Mouse (Mus musculus): Measurements from ENCODE around the gene Clpx.

DNA sequence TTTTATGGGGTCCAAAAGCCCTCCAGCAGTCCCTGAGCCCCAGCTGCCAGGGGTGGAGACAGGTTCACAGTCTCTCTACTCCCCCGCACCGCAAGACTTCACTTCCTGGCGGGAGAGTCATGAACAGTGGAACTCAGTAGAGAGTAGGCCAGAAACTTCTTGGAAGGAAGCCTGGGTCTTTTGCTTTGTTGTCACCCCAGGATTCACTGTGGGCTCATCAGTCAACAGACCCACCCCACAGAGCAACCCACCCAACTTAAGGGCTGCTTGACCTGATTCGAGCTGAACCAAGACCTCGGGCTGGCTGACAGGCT lies 45.7 kb upstream of the Clpx start:
- TF ChIP-seq POLR2A (IDR thresholded peaks at IDR 0.05; ENCODE audit: low read depth, low read length) (no peak), MAZ (IDR thresholded peaks at IDR 0.05; ENCODE audit: low read depth, low read length) (no peak), ZNF384 (IDR thresholded peaks at IDR 0.05; ENCODE audit: low read depth, low read length) (no peak), CTCF (conservative IDR thresholded peaks at IDR 0.05 in 1 of 2, IDR thresholded peaks at IDR 0.05 in 1 of 2; ENCODE audit: low read depth in 2 of 2, low read length in 2 of 2) (no peak), MAFK (IDR thresholded peaks at IDR 0.05; ENCODE audit: insufficient replicate concordance, low read length) (no peak), JUND (conservative IDR thresholded peaks at IDR 0.05; ENCODE audit: low read depth, low read length) (no peak), HCFC1 (IDR thresholded peaks at IDR 0.05; ENCODE audit: low read depth, low read length) (no peak)

Data from CH12.LX (cell line).